ENCODE assay signal across 21 mouse cellular contexts in the genomic region with DNA sequence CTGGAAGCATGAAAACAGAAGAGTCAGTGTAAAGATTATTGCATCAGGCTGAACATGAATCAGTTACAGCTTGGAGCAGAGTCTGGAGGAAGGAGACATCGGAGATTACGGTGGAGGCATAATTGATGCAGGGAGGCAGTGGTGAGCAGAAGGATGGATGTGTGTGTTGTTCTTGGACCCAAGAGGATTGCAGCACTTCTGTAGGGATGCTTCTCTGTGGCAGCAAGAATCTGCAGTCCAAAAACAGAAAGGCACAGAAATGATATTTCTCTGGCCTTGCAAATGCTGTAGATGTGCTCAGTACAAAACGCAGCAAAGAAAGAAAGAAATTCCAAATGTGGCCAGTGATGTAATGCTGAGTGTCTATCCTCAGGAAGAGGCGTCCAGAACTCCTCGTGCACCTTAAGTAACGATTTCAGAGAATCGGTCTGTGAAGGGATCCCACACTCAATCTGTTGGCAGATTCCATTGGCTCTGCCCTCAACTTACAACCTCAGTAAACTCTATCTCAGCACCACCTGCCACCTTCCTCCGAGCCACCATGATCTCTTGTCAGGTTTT. TPM values are rescaled to one million over a fixed set of nuclear protein-coding genes. Genes with fewer than 3 reads are reported as not detected.
DNase-seq lines count a peak whose midpoint lies in the region; ATAC-seq and TF ChIP-seq lines count a peak whose summit lies in the region.
"Had no signal": no experiment of that assay in that cellular context is flagged by ENCODE, and none has a peak within 500 bp of the region (broad histone marks: within the 10 kb centered on the region; RNA-seq: fewer than 3 reads in every experiment).

No protein-coding gene starts in this region.

- ATAC-seq in CD4-positive, CD25-positive, alpha-beta regulatory T cell, adult 4 months, result no peak
- ATAC-seq: forebrain, embryonic 16.5 days; lung, postnatal 0 days had no signal

- 75% methylated on average over 8 of the region's 8 CpGs for WGBS in heart, adult 2 months

- no peak for TF ChIP-seq EP300 in heart, adult 2 months (IDR thresholded peaks at IDR 0.05; ENCODE audit: insufficient read depth, low read depth, low read length)

- no peak overlapping the region for H3K9ac ChIP-seq in heart, adult 2 months (ENCODE audit: low read depth, low read length)
- H3K9ac ChIP-seq: embryonic facial prominence, embryonic 13.5 days; limb, embryonic 15.5 days; liver, embryonic 15.5 days; stomach, embryonic 15.5 days had no signal

- no peaks in the 10 kb centered on the region for H3K79me2 ChIP-seq in heart, adult 2 months (replicated peaks; ENCODE audit: control insufficient read depth, insufficient read depth, low read length)

- H3K4me1 ChIP-seq in embryonic fibroblast, embryonic 13.5 days (ENCODE audit: control insufficient read depth, insufficient read depth, low read length), result peaks cover 11% of the 10 kb centered on the region
- peaks cover 2% of the 10 kb centered on the region for H3K4me1 ChIP-seq in heart, adult 2 months (ENCODE audit: control insufficient read depth, insufficient read depth, low read length)
- H3K4me1 ChIP-seq: liver, embryonic 15.5 days had no signal

- TF ChIP-seq CTCF in embryonic fibroblast, embryonic 13.5 days (IDR thresholded peaks at IDR 0.05; ENCODE audit: borderline replicate concordance, insufficient read depth, low read length), result no peak
- TF ChIP-seq CTCF in heart, adult 2 months (IDR thresholded peaks at IDR 0.05), result no peak

- no peaks in the 10 kb centered on the region for H3K27me3 ChIP-seq in heart, adult 2 months (ENCODE audit: control insufficient read depth, insufficient read depth, low read length)
- H3K27me3 ChIP-seq: embryonic facial prominence, embryonic 13.5 days; limb, embryonic 15.5 days; liver, embryonic 15.5 days; stomach, embryonic 15.5 days had no signal

- intact Hi-C loops in left cerebral cortex, postnatal 25 days (cut with DNase I), result loop anchor here (1.0 to 5.0 kb wide), 4 partner anchors 9 to 488 kb away; no protein-coding TSS in a partner anchor
- intact Hi-C loops in heart, adult 2 months (cut with DNase I), result no loop called here

- H3K27ac ChIP-seq in embryonic fibroblast, embryonic 13.5 days (ENCODE audit: insufficient read depth, low read length), result peak overlapping the region; percentile 24
- H3K27ac ChIP-seq in heart, adult 2 months, result no peak overlapping the region
- H3K27ac ChIP-seq: embryonic facial prominence, embryonic 13.5 days; hindbrain, embryonic 10.5 days; limb, embryonic 15.5 days; liver, embryonic 15.5 days; stomach, embryonic 15.5 days had no signal

- TF ChIP-seq POLR2A in embryonic fibroblast, embryonic 13.5 days (IDR thresholded peaks at IDR 0.05; ENCODE audit: low read depth, low read length), result no peak
- no peak for TF ChIP-seq POLR2A in heart, adult 2 months (IDR thresholded peaks at IDR 0.05; ENCODE audit: insufficient read depth, low read depth, low read length)

- peak; percentile 48 to 53 for DNase-seq in layer of hippocampus, adult 8-10 months (ENCODE audit: low spot score in 2 of 2)
- no peak for DNase-seq in layer of hippocampus, postnatal 36 days
- peak; percentile 52 for DNase-seq in NIH3T3 (ENCODE audit: low read depth)
- DNase-seq in left cerebral cortex, postnatal 25 days (ENCODE audit: low spot score in 2 of 2), result peak; percentile 45 to 91
- no peak for DNase-seq in cerebellum, adult 8-10 months
- DNase-seq in heart, adult 2 months, result no peak
- DNase-seq: adrenal gland, postnatal 36 days; cerebellum, adult 2 months; gastrocnemius, postnatal 14 days; kidney, adult 2 months; kidney, postnatal 10 days; thymus, adult 2 months had no signal

- no peak overlapping the region for H3K4me3 ChIP-seq in embryonic fibroblast, embryonic 13.5 days (ENCODE audit: insufficient read depth, low read length)
- no peak overlapping the region for H3K4me3 ChIP-seq in heart, adult 2 months
- H3K4me3 ChIP-seq: embryonic facial prominence, embryonic 13.5 days; hindbrain, embryonic 10.5 days; limb, embryonic 15.5 days; liver, embryonic 15.5 days; stomach, embryonic 15.5 days had no signal

- H3K36me3 ChIP-seq in heart, adult 2 months (ENCODE audit: control insufficient read depth, insufficient read depth, low read length), result no peaks in the 10 kb centered on the region; the same call in 1 of the 2 replicates
- H3K36me3 ChIP-seq: embryonic facial prominence, embryonic 13.5 days; hindbrain, embryonic 10.5 days; limb, embryonic 15.5 days; liver, embryonic 15.5 days; stomach, embryonic 15.5 days had no signal

RNA-seq across cellular contexts. Expression of gene Gatb, which starts 43.2 kb away (rescaled TPM):
- total RNA-seq in layer of hippocampus, adult 8-10 months (2022), result 10 to 100 TPM; 16.8 to 23.8 (median 23.4) TPM
- 10 to 100 TPM; 20.0 to 24.3 TPM for total RNA-seq in layer of hippocampus, postnatal 36 days (2021)
- polyA plus RNA-seq in embryonic fibroblast, embryonic 13.5 days (2011; ENCODE audit: insufficient read length, low read depth, missing spikeins), result 7.8 and 10.8 TPM in 2 replicates
- 10 to 100 TPM; 20.3 to 22.4 TPM for total RNA-seq in left cerebral cortex, postnatal 25 days (2021)
- 10 to 100 TPM; 45.6 to 49.7 TPM for total RNA-seq in heart, adult 2 months (2021)
- 22.0 and 40.1 TPM in 2 replicates for polyA plus RNA-seq in heart, adult 2 months (2012; rRNA removed)
- polyA plus RNA-seq in CD4-positive, CD25-positive, alpha-beta regulatory T cell, adult 4 months (2017; shearing (Covaris generic)), result 10 to 100 TPM; 17.0 to 25.8 TPM

Comparison
In these comparisons a context has a peak if more than half of its experiments do, and no peak if none do; other contexts are left out.
1. DNase-seq: peak in layer of hippocampus, adult 8-10 months (2 of 2), NIH3T3 (single experiment) and left cerebral cortex, postnatal 25 days (2 of 2); none in layer of hippocampus, postnatal 36 days (0 of 2), cerebellum, adult 8-10 months (single experiment) and heart, adult 2 months (0 of 2).